Mouse (Mus musculus): ENCODE measurements around the gene Rpl9-ps1. TPM values are rescaled to one million over a fixed set of nuclear protein-coding genes. Genes with fewer than 3 reads are reported as not detected.

Gene Rpl9-ps1
- polyA plus RNA-seq (2015; fragmentation: Nextera tagmentation; extraction: Ambion mirVana): not detected in 2 replicates

DNA sequence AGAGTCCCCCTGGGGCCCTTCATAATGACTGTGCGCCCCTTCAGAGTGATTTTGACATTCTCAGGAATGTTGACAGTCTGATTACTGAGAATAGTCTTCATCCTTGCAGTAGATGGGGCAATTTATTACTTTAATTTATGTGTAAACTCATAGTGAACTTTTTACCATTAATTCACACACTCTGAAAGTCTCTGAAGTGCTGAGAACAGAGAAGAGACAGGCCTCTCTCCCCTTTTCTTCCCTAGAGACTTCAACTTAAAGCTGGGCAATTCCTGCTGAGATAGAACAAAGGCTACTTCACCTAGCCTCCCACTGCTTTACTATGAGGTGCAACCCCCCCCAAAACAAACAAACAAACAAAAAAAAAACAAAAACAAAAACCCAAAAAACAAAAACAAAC is at the start of gene Rpl9-ps1:
Gene Rpl9-ps1 (minus strand): TSS at position 101 of the 400 bp plus-strand sequence.
- no peak for ATAC-seq
- H3K27ac ChIP-seq: no peak within 1 kb of the TSS
- H3K4me2 ChIP-seq: no peak within 1 kb of the TSS
- H3K4me3 ChIP-seq: no peak within 1 kb of the TSS
- H3K36me3 ChIP-seq (ENCODE audit: poor library complexity, severe bottlenecking): no peaks in the 10 kb centered on the region
- WGBS: 70% methylated on average over 1 of the region's 1 CpGs
- H3K4me1 ChIP-seq: no peaks in the 10 kb centered on the region
- no peak within 1 kb of the TSS for H3K9ac ChIP-seq
- no peaks in the 10 kb centered on the region for H3K27me3 ChIP-seq
- H3K9me3 ChIP-seq (replicated peaks): peaks cover 4% of the 10 kb centered on the region; the same call in 1 of the 2 replicates

GRCm38 (mm10) chr11:83692008-83692407 is 46.6 kb upstream of the Rpl9-ps1 start:
- Histone ChIP-seq H3K27ac (no peak overlapping the region), H3K4me3 (no peak overlapping the region), H3K9me3 (replicated peaks) (no peaks in the 10 kb centered on the region), H3K9ac (no peak overlapping the region), H3K4me2 (no peak overlapping the region), H3K4me1 (no peaks in the 10 kb centered on the region), H3K27me3 (no peaks in the 10 kb centered on the region), H3K36me3 (ENCODE audit: poor library complexity, severe bottlenecking) (no peaks in the 10 kb centered on the region)
- 74% methylated on average over 1 of the region's 1 CpGs for WGBS
- ATAC-seq: no peak

GRCm38 (mm10) chr11:83689918-83690317 is 44.5 kb upstream of the Rpl9-ps1 start:
- Histone ChIP-seq H3K36me3 (ENCODE audit: poor library complexity, severe bottlenecking) (no peaks in the 10 kb centered on the region), H3K27ac (no peak overlapping the region), H3K4me2 (no peak overlapping the region), H3K4me1 (no peaks in the 10 kb centered on the region), H3K9me3 (replicated peaks) (no peaks in the 10 kb centered on the region), H3K4me3 (no peak overlapping the region), H3K27me3 (no peaks in the 10 kb centered on the region), H3K9ac (no peak overlapping the region)
- 76% methylated on average over 1 of the region's 1 CpGs for WGBS
- no peak for ATAC-seq

DNA sequence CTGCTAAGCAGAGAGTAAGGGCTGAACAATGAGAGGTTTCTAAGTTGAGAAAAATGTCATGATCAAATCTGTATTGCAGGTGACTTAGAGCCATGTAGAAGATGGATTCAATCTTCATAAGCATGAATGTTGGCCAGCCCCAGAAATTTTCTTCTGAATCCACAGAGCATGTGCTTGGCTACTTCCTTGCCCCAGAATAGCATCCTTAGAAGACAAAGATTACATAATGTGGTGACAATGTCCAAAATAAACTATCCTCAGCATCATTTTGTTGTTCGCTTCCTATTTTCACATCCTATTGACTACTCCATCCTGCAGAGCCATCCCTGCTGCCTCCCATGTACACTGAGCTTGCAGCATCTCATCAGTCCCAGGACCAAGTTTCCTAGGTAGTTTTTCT is 30.2 kb upstream of the Rpl9-ps1 start:
- Histone ChIP-seq H3K9me3 (replicated peaks) (no peaks in the 10 kb centered on the region), H3K4me3 (no peak overlapping the region), H3K27ac (no peak overlapping the region), H3K27me3 (no peaks in the 10 kb centered on the region), H3K4me1 (no peaks in the 10 kb centered on the region), H3K9ac (no peak overlapping the region), H3K36me3 (ENCODE audit: poor library complexity, severe bottlenecking) (no peaks in the 10 kb centered on the region), H3K4me2 (no peak overlapping the region)
- no peak for ATAC-seq
- WGBS: 87% methylated on average over 1 of the region's 1 CpGs

DNA sequence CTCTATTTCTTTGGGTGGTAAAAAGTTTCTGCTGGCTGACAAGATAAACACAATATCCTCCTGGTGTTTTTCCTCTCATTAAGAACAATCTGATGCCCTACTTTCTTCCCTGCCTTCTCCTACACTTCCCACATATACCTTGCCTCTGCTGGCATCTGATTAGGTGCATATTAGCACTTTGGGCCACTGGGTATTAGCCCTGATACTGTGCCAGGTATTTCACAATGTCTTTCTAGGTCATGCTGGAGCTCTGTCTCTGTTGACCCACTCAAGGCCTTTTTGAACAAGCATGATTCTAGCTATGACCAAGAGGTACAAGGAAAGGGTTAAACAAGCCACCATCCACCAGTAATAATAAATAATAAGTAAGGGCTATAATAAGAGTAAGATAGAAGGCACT is 26.3 kb upstream of the Rpl9-ps1 start:
- ATAC-seq: no peak
- H3K36me3 ChIP-seq (ENCODE audit: poor library complexity, severe bottlenecking): no peaks in the 10 kb centered on the region
- no peaks in the 10 kb centered on the region for H3K9me3 ChIP-seq (replicated peaks)
- no peaks in the 10 kb centered on the region for H3K27me3 ChIP-seq
- no peak overlapping the region for H3K9ac ChIP-seq
- no peak overlapping the region for H3K4me2 ChIP-seq
- no peak overlapping the region for H3K4me3 ChIP-seq
- H3K4me1 ChIP-seq: no peaks in the 10 kb centered on the region
- H3K27ac ChIP-seq: no peak overlapping the region

DNA sequence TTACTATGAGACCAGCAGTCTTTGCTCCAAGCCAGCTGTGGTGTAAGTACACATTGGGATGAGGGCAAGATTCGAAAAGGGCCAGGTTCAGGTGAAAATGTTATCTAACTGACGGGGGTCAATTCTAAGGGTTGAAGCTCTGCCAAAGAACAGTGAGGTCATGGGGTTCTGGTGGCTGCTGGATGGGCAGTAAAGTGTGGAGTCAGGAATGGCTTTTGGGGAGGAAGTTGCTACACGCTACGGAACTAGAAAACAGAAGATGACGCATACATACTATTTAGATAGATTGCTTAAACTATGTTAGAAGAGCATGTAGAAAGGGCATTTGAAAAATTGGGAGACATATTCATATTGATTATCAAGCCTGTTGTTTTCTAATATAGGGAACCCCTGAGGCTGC is 18.1 kb upstream of the Rpl9-ps1 start:
- H3K4me3 ChIP-seq: no peak overlapping the region
- H3K4me1 ChIP-seq: no peaks in the 10 kb centered on the region
- H3K9me3 ChIP-seq (replicated peaks): no peaks in the 10 kb centered on the region
- no peaks in the 10 kb centered on the region for H3K36me3 ChIP-seq (ENCODE audit: poor library complexity, severe bottlenecking)
- H3K4me2 ChIP-seq: no peak overlapping the region
- WGBS: 91% methylated on average over 5 of the region's 5 CpGs
- H3K27me3 ChIP-seq: no peaks in the 10 kb centered on the region
- H3K9ac ChIP-seq: no peak overlapping the region
- no peak overlapping the region for H3K27ac ChIP-seq
- ATAC-seq: no peak

DNA sequence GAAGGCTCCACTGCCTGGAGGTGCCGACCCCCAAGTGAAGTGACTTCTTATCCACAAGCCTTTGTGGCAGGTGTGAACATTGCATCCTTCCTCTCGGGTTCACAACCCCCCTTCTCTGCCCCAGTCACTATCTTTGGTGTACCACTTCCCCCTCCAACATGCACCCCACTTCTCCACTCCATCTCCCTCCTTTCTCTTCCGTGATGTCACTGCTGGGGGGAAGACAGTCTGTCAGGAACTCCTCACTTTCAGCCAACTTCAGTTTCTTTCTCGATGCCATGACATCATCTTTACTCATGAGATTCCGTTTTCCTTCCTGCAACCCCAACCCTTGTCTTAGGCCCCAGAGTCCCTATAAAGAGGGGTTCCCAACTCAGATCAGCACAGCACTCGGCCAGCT is 16.8 kb upstream of the Rpl9-ps1 start, which contains the start of gene Ccl4:
Gene Ccl4 (plus strand): TSS at position 381 of the 400 bp plus-strand sequence.
- WGBS: 84% methylated on average over 6 of the region's 6 CpGs
- no peaks in the 10 kb centered on the region for H3K27me3 ChIP-seq
- no peaks in the 10 kb centered on the region for H3K4me1 ChIP-seq
- H3K27ac ChIP-seq: no peak within 1 kb of the TSS
- H3K36me3 ChIP-seq (ENCODE audit: poor library complexity, severe bottlenecking): no peaks in the 10 kb centered on the region
- H3K4me2 ChIP-seq: no peak within 1 kb of the TSS
- H3K4me3 ChIP-seq: no peak within 1 kb of the TSS
- H3K9me3 ChIP-seq (replicated peaks): no peaks in the 10 kb centered on the region
- no peak within 1 kb of the TSS for H3K9ac ChIP-seq
- ATAC-seq: no peak

GRCm38 (mm10) chr11:83658797-83659196 is 13.4 kb upstream of the Rpl9-ps1 start:
- H3K27me3 ChIP-seq: no peaks in the 10 kb centered on the region
- no peaks in the 10 kb centered on the region for H3K36me3 ChIP-seq (ENCODE audit: poor library complexity, severe bottlenecking)
- WGBS: 88% methylated on average over 6 of the region's 6 CpGs
- no peaks in the 10 kb centered on the region for H3K4me1 ChIP-seq
- no peak overlapping the region for H3K9ac ChIP-seq
- H3K4me2 ChIP-seq: no peak overlapping the region
- no peak overlapping the region for H3K4me3 ChIP-seq
- no peak overlapping the region for H3K27ac ChIP-seq
- no peak for ATAC-seq
- H3K9me3 ChIP-seq (replicated peaks): no peaks in the 10 kb centered on the region

DNA sequence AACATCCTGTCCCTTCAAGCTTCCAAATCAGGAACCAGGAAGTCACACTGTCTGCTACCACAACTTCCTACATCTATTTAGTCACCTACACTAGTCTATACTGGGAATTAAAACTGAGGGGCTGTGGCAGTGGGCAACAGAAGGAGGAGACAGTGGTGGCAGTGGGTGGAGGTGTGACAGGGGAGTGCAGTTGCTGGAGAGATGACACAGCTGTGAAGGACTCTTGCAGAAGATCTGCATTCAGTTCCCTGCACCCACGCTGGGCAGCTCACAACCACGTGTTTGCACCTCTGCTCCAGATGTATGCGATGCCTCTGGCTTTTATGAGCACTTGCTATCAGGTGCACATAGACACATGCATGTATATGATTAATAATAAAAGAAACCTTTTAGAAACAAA is 12.1 kb upstream of the Rpl9-ps1 start:
- 93% methylated on average over 3 of the region's 3 CpGs for WGBS
- H3K36me3 ChIP-seq (ENCODE audit: poor library complexity, severe bottlenecking): no peaks in the 10 kb centered on the region
- no peak overlapping the region for H3K4me2 ChIP-seq
- H3K4me3 ChIP-seq: no peak overlapping the region
- no peak overlapping the region for H3K9ac ChIP-seq
- H3K27me3 ChIP-seq: no peaks in the 10 kb centered on the region
- no peak overlapping the region for H3K27ac ChIP-seq
- no peak for ATAC-seq
- no peaks in the 10 kb centered on the region for H3K4me1 ChIP-seq
- H3K9me3 ChIP-seq (replicated peaks): no peaks in the 10 kb centered on the region

DNA sequence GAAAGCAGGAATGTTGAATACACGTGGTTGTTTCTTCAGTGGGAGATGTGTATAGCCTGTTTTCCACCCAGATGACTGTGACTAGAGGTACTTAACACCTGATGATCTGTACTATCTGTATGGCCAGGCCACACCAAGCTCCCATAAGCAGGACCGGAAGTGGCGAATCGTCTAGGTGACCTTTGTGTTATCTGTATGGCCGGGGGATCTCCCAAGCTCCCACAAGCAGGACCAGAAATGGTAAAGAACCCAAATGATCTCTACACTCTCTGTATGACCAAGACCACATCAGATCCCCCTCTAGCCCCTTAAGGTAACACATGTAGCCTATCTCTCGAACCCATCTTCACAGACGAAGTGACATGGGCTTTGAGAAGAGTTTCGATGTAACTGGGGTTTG is 9.2 kb upstream of the Rpl9-ps1 start:
- Histone ChIP-seq H3K4me3 (no peak overlapping the region), H3K36me3 (ENCODE audit: poor library complexity, severe bottlenecking) (no peaks in the 10 kb centered on the region), H3K4me2 (no peak overlapping the region), H3K9ac (no peak overlapping the region), H3K4me1 (no peaks in the 10 kb centered on the region), H3K27ac (no peak overlapping the region), H3K9me3 (replicated peaks) (no peaks in the 10 kb centered on the region), H3K27me3 (no peaks in the 10 kb centered on the region)
- ATAC-seq: no peak
- WGBS: 92% methylated on average over 8 of the region's 8 CpGs

DNA sequence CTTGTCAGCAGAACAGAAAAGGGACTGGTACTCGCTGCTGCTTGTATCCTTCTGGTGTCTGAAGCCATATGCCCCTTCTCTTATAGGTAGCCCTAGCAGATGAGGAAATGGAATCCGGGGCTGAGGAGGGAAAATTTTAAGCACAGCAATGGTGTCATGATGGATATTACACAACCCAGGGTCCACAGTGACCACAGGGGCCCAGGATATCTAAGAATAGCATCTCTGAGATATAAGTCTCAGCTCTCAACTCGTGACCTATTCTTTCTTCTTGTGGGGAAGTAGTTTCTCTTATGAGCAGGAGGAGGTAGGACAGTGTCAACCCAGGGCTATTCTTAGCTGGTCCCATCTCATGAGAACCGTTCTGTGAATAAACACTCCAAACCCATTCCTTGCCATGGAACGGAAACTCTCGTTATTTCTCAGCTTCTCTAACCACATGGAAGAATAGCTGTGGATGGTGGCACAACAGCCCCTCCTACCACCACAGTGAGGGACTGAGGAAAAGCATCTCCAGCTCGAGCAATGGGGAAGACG is 4.0 kb upstream of the Rpl9-ps1 start, which contains the start of gene Ccl3:
Gene Ccl3 (minus strand): TSS at position 51 of the 537 bp plus-strand sequence.
- no peak within 1 kb of the TSS for H3K9ac ChIP-seq
- no peak within 1 kb of the TSS for H3K4me3 ChIP-seq
- H3K9me3 ChIP-seq (replicated peaks): peaks cover 4% of the 10 kb centered on the region; the same call in 1 of the 2 replicates
- no peak within 1 kb of the TSS for H3K27ac ChIP-seq
- no peaks in the 10 kb centered on the region for H3K4me1 ChIP-seq
- ATAC-seq: no peak
- 75% methylated on average over 8 of the region's 8 CpGs for WGBS
- H3K36me3 ChIP-seq (ENCODE audit: poor library complexity, severe bottlenecking): no peaks in the 10 kb centered on the region
- no peak within 1 kb of the TSS for H3K4me2 ChIP-seq
- no peaks in the 10 kb centered on the region for H3K27me3 ChIP-seq

DNA sequence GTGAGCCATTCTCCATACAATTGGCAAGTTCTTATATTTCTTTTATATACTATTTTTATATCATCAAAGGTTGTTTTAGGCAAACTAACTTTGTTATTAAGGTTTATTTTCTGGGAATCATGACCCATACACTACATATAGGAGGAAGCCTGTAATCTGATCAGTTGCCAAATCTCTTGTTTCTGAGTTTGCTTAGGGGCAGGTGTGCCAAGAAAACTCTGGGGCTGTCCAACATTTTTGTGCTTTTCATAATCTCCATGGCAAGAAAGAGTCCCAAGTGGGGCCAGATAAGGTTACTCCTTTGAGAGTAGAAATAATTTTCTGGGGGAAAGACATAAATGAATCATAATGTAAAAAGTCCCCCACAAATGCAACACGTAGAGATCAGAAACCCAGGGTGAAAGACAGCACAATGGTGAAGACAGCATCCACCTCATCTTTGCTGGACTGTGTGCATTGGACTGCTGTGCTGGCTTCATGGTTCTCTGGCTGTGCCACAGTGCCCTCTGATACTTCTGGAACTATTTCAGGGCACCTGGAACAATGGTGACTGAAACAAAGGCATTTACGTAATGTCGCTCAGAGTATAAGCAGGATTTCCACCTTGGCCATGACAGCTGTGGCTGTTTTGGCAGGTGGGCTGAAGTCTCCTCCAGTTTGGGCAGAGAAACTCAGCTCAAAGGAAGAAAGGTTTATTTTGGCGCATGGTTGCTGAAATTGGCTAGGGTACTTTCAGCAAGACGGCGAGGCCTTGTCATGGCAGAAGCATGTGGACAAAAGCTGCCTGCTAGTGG is 1.1 kb upstream of the Rpl9-ps1 start:
- H3K4me3 ChIP-seq: no peak overlapping the region
- no peak overlapping the region for H3K9ac ChIP-seq
- WGBS: 96% methylated on average over 6 of the region's 6 CpGs
- H3K4me1 ChIP-seq: no peaks in the 10 kb centered on the region
- H3K9me3 ChIP-seq (replicated peaks): peaks cover 4% of the 10 kb centered on the region; the same call in 1 of the 2 replicates
- no peak overlapping the region for H3K4me2 ChIP-seq
- no peaks in the 10 kb centered on the region for H3K27me3 ChIP-seq
- H3K36me3 ChIP-seq (ENCODE audit: poor library complexity, severe bottlenecking): no peaks in the 10 kb centered on the region
- H3K27ac ChIP-seq: no peak overlapping the region
- no peak for ATAC-seq

Data from forebrain, embryonic 13.5 days (tissue).